Mouse (Mus musculus) cerebellum, adult 2 months (tissue): Measurements from ENCODE around the gene Nfatc2.

Experiments used
- CTCF ChIP-seq: fragments of 200-500 bp; IDR thresholded peaks from 2 replicates; pipeline ENCODE4 v1.5.1; 2011; ENCODE audit warnings: low read depth, mild to moderate bottlenecking, control low read depth, low read length, moderate library complexity, borderline replicate concordance; ENCODE audit not compliant: insufficient read depth
- POLR2A ChIP-seq: fragments of 200-500 bp; IDR thresholded peaks from 2 replicates; pipeline ENCODE4 v1.6.1; 2011; ENCODE audit warnings: low read length, control low read depth, borderline replicate concordance; ENCODE audit not compliant: insufficient read depth

DNA sequence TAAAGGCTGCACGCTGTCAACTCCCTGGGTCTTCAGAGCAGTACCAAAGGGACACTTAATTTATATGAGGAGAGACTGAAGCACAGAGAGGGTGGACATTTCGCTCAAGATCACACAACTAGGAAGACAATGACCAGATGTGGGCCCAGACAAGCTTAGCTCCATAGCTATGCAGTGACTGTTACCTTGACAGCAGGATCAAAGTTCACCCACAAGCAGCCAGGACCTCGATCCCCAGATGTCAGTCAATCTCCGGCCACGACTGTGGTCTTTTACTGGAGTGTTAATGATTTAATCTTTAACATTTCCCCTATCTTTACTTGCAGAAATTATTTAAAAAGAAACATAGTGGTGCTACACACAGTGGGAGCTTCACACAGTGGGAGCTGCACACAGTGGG is 49.1 kb downstream of the Nfatc2 start:
- no peak for TF ChIP-seq CTCF
- no peak for TF ChIP-seq POLR2A
